Mouse (Mus musculus) common myeloid progenitor, adult 5-6 weeks (primary cell): Measurements from ENCODE around the gene Tas2r126. TPM values are rescaled to one million over a fixed set of nuclear protein-coding genes. Genes with fewer than 3 reads are reported as not detected.

ENCODE experiments used
- ATAC-seq: replicated peaks from 2 replicates; pipeline ENCODE4 v1.8.0; 2016; ENCODE audit warnings: low read depth, mild to moderate bottlenecking, moderate TSS enrichment, inconsistent platforms; ENCODE audit not compliant: poor library complexity, severe bottlenecking
- total RNA-seq: library from RNA; stranded (forward); fragments of 200-1000, 187-1606 nt; gene quantifications from 2 replicates; pipeline ENCODE4 v1.2.3, GENCODE M21; 2017

The Tas2r126 gene
- total RNA-seq, 1 experiment from 2014 or later = not detected

GRCm38 (mm10) chr6:42476235-42476634 lies 41.9 kb downstream of the Tas2r126 start, which contains the start of gene Olfr457:
Olfr457 (minus strand) TSS chr6:42476335.
- no peak for ATAC-seq

GRCm38 (mm10) chr6:42484633-42485032 lies 50.3 kb downstream of the Tas2r126 start:
- no peak for ATAC-seq

Other genes starting within 250 kb of the Tas2r126 start
- not detected in 2 replicates for gene Tas2r144, start 219.2 kb upstream of the Tas2r126 start, total RNA-seq
- 8.3 and 14.6 TPM in 2 replicates for gene Gstk1, start 188.6 kb upstream of the Tas2r126 start, total RNA-seq
- gene Tmem139, start 172.6 kb upstream of the Tas2r126 start, total RNA-seq = not detected in 2 replicates
- 88.4 and 100 TPM in 2 replicates for gene Casp2, start 169.6 kb upstream of the Tas2r126 start, total RNA-seq
- gene Clcn1, start 147.8 kb upstream of the Tas2r126 start, total RNA-seq = not detected in 2 replicates
- not detected in 2 replicates for gene Fam131b, start 109.9 kb upstream of the Tas2r126 start, total RNA-seq
- 34.5 and 48.0 TPM in 2 replicates for gene Zyx, start 84.9 kb upstream of the Tas2r126 start, total RNA-seq
- 1.8 TPM in 1 of 2 replicates, not detected in the other for gene Epha1, start 61.3 kb upstream of the Tas2r126 start, total RNA-seq
- gene Tas2r143, start 34.3 kb upstream of the Tas2r126 start, total RNA-seq = not detected in 2 replicates
- not detected in 2 replicates for gene Tas2r135, start 29.1 kb upstream of the Tas2r126 start, total RNA-seq
- not detected in 2 replicates for gene Olfr458, start 30.7 kb downstream of the Tas2r126 start, total RNA-seq
- gene Olfr457, start 41.8 kb downstream of the Tas2r126 start, total RNA-seq = not detected in 2 replicates
- not detected in 2 replicates for gene Olfr456, start 52.7 kb downstream of the Tas2r126 start, total RNA-seq
- gene Olfr455, start 113.1 kb downstream of the Tas2r126 start, total RNA-seq = not detected in 2 replicates
- not detected in 2 replicates for gene Tcaf3, start 163.2 kb downstream of the Tas2r126 start, total RNA-seq
- gene Tcaf2, start 210.7 kb downstream of the Tas2r126 start, total RNA-seq = under 0.01 TPM in 1 of 2 replicates, not detected in the other